Mouse (Mus musculus) adrenal gland, adult 2 months (tissue): ENCODE data around the gene C4bp. TPM values are rescaled to one million over a fixed set of nuclear protein-coding genes. Genes with fewer than 3 reads are reported as not detected.
"Not testable (repeated sequence)": the region's sequence is repeated elsewhere in the genome, so short reads cannot be mapped to it uniquely, and the experiment has no call there.

Source experiments
- DNase-seq: peaks from one replicate; pipeline ENCODE4 v3.0.0; 2021
- long read RNA-seq: library from polyadenylated mRNA; stranded (forward); transcript quantifications from one replicate; pipeline ENCODE4 v2.0.0, GENCODE M21; 2021
- polyA plus RNA-seq: library from polyadenylated mRNA; depleted of rRNA; stranded (reverse); fragments of >200 nt; gene quantifications from 2 replicates; pipeline ENCODE4 v1.2.3, GENCODE M21; 2012; rRNA removed
- total RNA-seq, 2 experiments: library from RNA; stranded (reverse); gene quantifications; 2 replicates each; pipeline ENCODE4 v1.2.3; 2021

The C4bp gene
- total RNA-seq (under 1 TPM in 1 of 2 experiments, not detected in 1; 0.69 TPM), polyA plus RNA-seq (0.03 TPM in 1 of 2 replicates, not detected in the other)
- long read RNA-seq, result 0 reads

GRCm38 (mm10) chr1:130661454-130661853 is at the start of gene C4bp:
C4bp (minus strand) TSS chr1:130661632.
- no peak for DNase-seq

GRCm38 (mm10) chr1:130710283-130711080 is 49.0 kb upstream of the C4bp start:
- DNase-seq, result no peak

- no peak for DNase-seq
Observed at GRCm38 (mm10) chr1:130703613-130704012, 42.2 kb upstream of the C4bp start.

GRCm38 (mm10) chr1:130701976-130702375 is 40.5 kb upstream of the C4bp start:
- DNase-seq, result no peak

GRCm38 (mm10) chr1:130699937-130700633 is 38.7 kb upstream of the C4bp start:
- peak; percentile 52 for DNase-seq

- DNase-seq, result no peak
Observed at GRCm38 (mm10) chr1:130698601-130699000, 37.2 kb upstream of the C4bp start.

GRCm38 (mm10) chr1:130683905-130684304 is 22.5 kb upstream of the C4bp start:
- DNase-seq, result no peak

- no peak for DNase-seq
Observed at GRCm38 (mm10) chr1:130681656-130682413, 20.4 kb upstream of the C4bp start.

- DNase-seq, result no peak
Observed at GRCm38 (mm10) chr1:130681075-130681474, 19.6 kb upstream of the C4bp start.

GRCm38 (mm10) chr1:130678551-130678950 is 17.1 kb upstream of the C4bp start:
- DNase-seq, result no peak

- not testable (repeated sequence) for DNase-seq
Observed at GRCm38 (mm10) chr1:130663576-130663975, 2.1 kb upstream of the C4bp start.

- DNase-seq, result not testable (repeated sequence)
Observed at GRCm38 (mm10) chr1:130659641-130660040, 1.8 kb downstream of the C4bp start.

- DNase-seq, result no peak
Observed at GRCm38 (mm10) chr1:130644103-130644502, 17.3 kb downstream of the C4bp start.

- no peak for DNase-seq
Observed at GRCm38 (mm10) chr1:130640967-130641366, 20.5 kb downstream of the C4bp start.

- peak; percentile 56 for DNase-seq
Observed at GRCm38 (mm10) chr1:130633761-130634410, 27.5 kb downstream of the C4bp start.

- no peak for DNase-seq
Observed at GRCm38 (mm10) chr1:130633316-130633715, 28.1 kb downstream of the C4bp start.

- DNase-seq, result no peak
Observed at GRCm38 (mm10) chr1:130629521-130629920, 31.9 kb downstream of the C4bp start, which contains the start of gene Zp3r. Zp3r (minus strand) TSS chr1:130629621.

- no peak for DNase-seq
Observed at GRCm38 (mm10) chr1:130596291-130596690, 65.1 kb downstream of the C4bp start.

- DNase-seq, result no peak
Observed at GRCm38 (mm10) chr1:130588659-130589058, 72.8 kb downstream of the C4bp start.
